In genomic region chr3:105051103-105051502, GRCm38 (mm10) we compare ENCODE assay signal across 10 mouse cellular contexts. TPM values are rescaled to one million over a fixed set of nuclear protein-coding genes. Genes with fewer than 3 reads are reported as not detected.
DNase-seq lines count a peak whose midpoint lies in the region; ATAC-seq and TF ChIP-seq lines count a peak whose summit lies in the region.
"Had no signal": no experiment of that assay in that cellular context is flagged by ENCODE, and none has a peak within 500 bp of the region (broad histone marks: within the 10 kb centered on the region; RNA-seq: fewer than 3 reads in every experiment).

No protein-coding gene starts in this region.

- H3K9me3 ChIP-seq in kidney, postnatal 0 days (replicated peaks; ENCODE audit: low read length): no peaks in the 10 kb centered on the region
- no peaks in the 10 kb centered on the region for H3K9me3 ChIP-seq in forebrain, embryonic 12.5 days
- H3K9me3 ChIP-seq in intestine, embryonic 16.5 days (ENCODE audit: control insufficient read depth, low read length): no peaks in the 10 kb centered on the region
- H3K9me3 ChIP-seq in neural tube, embryonic 13.5 days: no peaks in the 10 kb centered on the region
- H3K9me3 ChIP-seq: G1E had no signal

- no peak for ATAC-seq in kidney, postnatal 0 days (replicated peaks; ENCODE audit: low FRiP score, low read depth)
- no peak for ATAC-seq in forebrain, embryonic 12.5 days (ENCODE audit: low FRiP score)
- no peak for ATAC-seq in intestine, embryonic 16.5 days
- no peak for ATAC-seq in neural tube, embryonic 13.5 days (ENCODE audit: low read depth)

- peak overlapping the region; percentile 80 for H3K4me2 ChIP-seq in kidney, postnatal 0 days (ENCODE audit: low read length)
- peak overlapping the region; percentile 79 for H3K4me2 ChIP-seq in forebrain, embryonic 12.5 days
- peak overlapping the region; percentile 60 for H3K4me2 ChIP-seq in intestine, embryonic 16.5 days (ENCODE audit: low read depth, low read length)
- peak overlapping the region; percentile 65 for H3K4me2 ChIP-seq in neural tube, embryonic 13.5 days

- DNase-seq in kidney, postnatal 0 days (ENCODE audit: low spot score): no peak
- no peak for DNase-seq in kidney, adult 11 months
- no peak for DNase-seq in adrenal gland, postnatal 4 days (ENCODE audit: low spot score in 2 of 2)
- DNase-seq in c-Kit-positive CD71-positive TER-119-positive erythroid progenitor cells, embryonic 14.5 days (ENCODE audit: low spot score): no peak
- DNase-seq in right cerebral cortex, postnatal 10 days (ENCODE audit: low spot score in 2 of 2): no peak

- no peak for TF ChIP-seq CTCF in kidney, postnatal 0 days (IDR thresholded peaks at IDR 0.05; ENCODE audit: low read depth)

- peak overlapping the region; percentile 90 for H3K4me3 ChIP-seq in kidney, postnatal 0 days (replicated peaks; ENCODE audit: low read depth, low read length)
- H3K4me3 ChIP-seq in forebrain, embryonic 12.5 days (replicated peaks): peak overlapping the region; percentile 78
- H3K4me3 ChIP-seq in intestine, embryonic 16.5 days (ENCODE audit: low read length): peak overlapping the region; percentile 94
- H3K4me3 ChIP-seq in neural tube, embryonic 13.5 days: peak overlapping the region; percentile 91

- H3K36me3 ChIP-seq in kidney, postnatal 0 days (ENCODE audit: insufficient read depth, low read length): no peaks in the 10 kb centered on the region
- no peaks in the 10 kb centered on the region for H3K36me3 ChIP-seq in forebrain, embryonic 12.5 days (replicated peaks)
- H3K36me3 ChIP-seq in intestine, embryonic 16.5 days (ENCODE audit: control insufficient read depth, insufficient read depth, low read length): no peaks in the 10 kb centered on the region
- H3K36me3 ChIP-seq in neural tube, embryonic 13.5 days: no peaks in the 10 kb centered on the region
- H3K36me3 ChIP-seq: G1E had no signal

- H3K27ac ChIP-seq in kidney, postnatal 0 days: peak overlapping the region; percentile 82
- H3K27ac ChIP-seq in forebrain, embryonic 12.5 days: no peak overlapping the region
- peak overlapping the region; percentile 68 for H3K27ac ChIP-seq in intestine, embryonic 16.5 days (ENCODE audit: low read length)
- H3K27ac ChIP-seq in neural tube, embryonic 13.5 days (replicated peaks): 0 out of 2 replicates have a peak overlapping the region, but pooled peaks have one; percentile 18

- no peaks in the 10 kb centered on the region for H3K27me3 ChIP-seq in kidney, postnatal 0 days (ENCODE audit: insufficient read depth, low read length)
- H3K27me3 ChIP-seq in forebrain, embryonic 12.5 days: no peaks in the 10 kb centered on the region
- H3K27me3 ChIP-seq in intestine, embryonic 16.5 days (replicated peaks; ENCODE audit: control insufficient read depth, insufficient read depth, low read length): no peaks in the 10 kb centered on the region
- no peaks in the 10 kb centered on the region for H3K27me3 ChIP-seq in neural tube, embryonic 13.5 days

- peaks cover 16% of the 10 kb centered on the region for H3K4me1 ChIP-seq in kidney, postnatal 0 days (replicated peaks; ENCODE audit: insufficient read depth, low read length)
- peaks cover 37% of the 10 kb centered on the region for H3K4me1 ChIP-seq in forebrain, embryonic 12.5 days
- H3K4me1 ChIP-seq in intestine, embryonic 16.5 days (ENCODE audit: control insufficient read depth, insufficient read depth, low read length): peaks cover 27% of the 10 kb centered on the region
- peaks cover 62% of the 10 kb centered on the region for H3K4me1 ChIP-seq in neural tube, embryonic 13.5 days (replicated peaks)

- WGBS in kidney, postnatal 0 days: 41% methylated on average over 2 of the region's 2 CpGs
- 67% methylated on average over 2 of the region's 2 CpGs for WGBS in forebrain, embryonic 12.5 days
- 29% methylated on average over 2 of the region's 2 CpGs for WGBS in intestine, embryonic 16.5 days
- WGBS in neural tube, embryonic 13.5 days: 38% methylated on average over 2 of the region's 2 CpGs

- peak overlapping the region; percentile 78; the same call in 1 of the 2 replicates for H3K9ac ChIP-seq in kidney, postnatal 0 days (ENCODE audit: low read depth, low read length)
- no peak overlapping the region for H3K9ac ChIP-seq in forebrain, embryonic 12.5 days
- peak overlapping the region; percentile 34; the same call in 1 of the 2 replicates for H3K9ac ChIP-seq in intestine, embryonic 16.5 days (ENCODE audit: low read depth, low read length)
- peak overlapping the region; percentile 96 for H3K9ac ChIP-seq in neural tube, embryonic 13.5 days

RNA-seq across cellular contexts. Expression of gene Cttnbp2nl, which starts 1.8 kb away (rescaled TPM):
- 26.4 and 26.5 TPM in 2 replicates for polyA plus RNA-seq in kidney, postnatal 0 days (2015; fragmentation: Nextera tagmentation; extraction: Ambion mirVana)
- polyA plus RNA-seq in forebrain, embryonic 12.5 days (2016; fragmentation: Nextera tagmentation; extraction: Ambion mirVana): 53.1 and 65.8 TPM in 2 replicates
- polyA plus RNA-seq in intestine, embryonic 16.5 days (2015; fragmentation: Nextera tagmentation; extraction: Ambion mirVana): 17.7 and 19.0 TPM in 2 replicates
- 52.8 and 59.4 TPM in 2 replicates for polyA plus RNA-seq in neural tube, embryonic 13.5 days (2015; fragmentation: Nextera tagmentation; extraction: Ambion mirVana)
- 10 to 100 TPM; 26.6 to 32.0 TPM for total RNA-seq in adrenal gland, postnatal 4 days (2021)

RNA-seq across cellular contexts. Expression of gene 4930564D02Rik, which starts 15.5 kb away (rescaled TPM):
- not detected in 2 replicates for polyA plus RNA-seq in kidney, postnatal 0 days (2015; fragmentation: Nextera tagmentation; extraction: Ambion mirVana)
- not detected in 2 replicates for polyA plus RNA-seq in forebrain, embryonic 12.5 days (2016; fragmentation: Nextera tagmentation; extraction: Ambion mirVana)
- not detected in 2 replicates for polyA plus RNA-seq in intestine, embryonic 16.5 days (2015; fragmentation: Nextera tagmentation; extraction: Ambion mirVana)
- polyA plus RNA-seq in neural tube, embryonic 13.5 days (2015; fragmentation: Nextera tagmentation; extraction: Ambion mirVana): not detected in 2 replicates
- not detected for total RNA-seq in adrenal gland, postnatal 4 days (2021)
- total RNA-seq: G1E had no signal
- polyA plus RNA-seq: G1E; gonadal fat pad, adult 2 months had no signal
